Mouse (Mus musculus) kidney, adult 9 months (tissue): ENCODE measurements around the gene Dnase1l3.

ENCODE experiments used
- DNase-seq: peaks from one replicate; pipeline ENCODE4 v3.0.0; 2022

The Dnase1l3 gene

GRCm38 (mm10) chr14:7975177-7975576 is 19.2 kb downstream of the Dnase1l3 start:
- no peak for DNase-seq

- no peak for DNase-seq
Measured at GRCm38 (mm10) chr14:7974643-7975042, 19.7 kb downstream of the Dnase1l3 start.

DNA sequence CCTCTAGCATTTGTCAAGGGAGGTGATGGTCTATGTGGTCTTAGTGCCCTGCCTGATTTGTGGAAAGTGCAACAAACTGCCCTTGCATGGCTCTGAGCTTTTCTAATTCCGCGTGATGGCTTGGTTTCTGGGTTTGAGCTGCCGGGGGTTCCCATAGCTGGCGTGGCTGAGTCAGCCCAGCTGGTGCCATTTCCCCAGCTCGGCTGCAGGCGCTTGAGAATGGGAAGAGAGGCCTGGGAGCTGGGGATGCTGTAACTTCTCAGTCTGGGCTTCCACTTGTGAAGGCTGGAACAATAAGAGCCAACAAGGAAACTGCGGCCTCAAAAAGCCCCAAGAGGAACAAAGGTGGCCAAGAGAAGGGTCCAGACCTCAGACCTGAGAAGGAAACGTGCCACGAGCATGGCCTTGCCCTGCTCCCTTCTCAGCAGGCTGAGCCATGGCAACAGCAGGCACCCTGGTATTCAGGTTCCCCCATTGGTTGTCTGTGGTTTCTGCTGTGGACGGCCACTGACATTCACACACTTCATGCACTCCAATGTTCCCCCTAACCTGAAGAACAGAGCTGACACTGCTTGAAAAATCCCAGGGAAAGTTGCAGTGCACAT is 22.4 kb downstream of the Dnase1l3 start:
- no peak for DNase-seq

DNA sequence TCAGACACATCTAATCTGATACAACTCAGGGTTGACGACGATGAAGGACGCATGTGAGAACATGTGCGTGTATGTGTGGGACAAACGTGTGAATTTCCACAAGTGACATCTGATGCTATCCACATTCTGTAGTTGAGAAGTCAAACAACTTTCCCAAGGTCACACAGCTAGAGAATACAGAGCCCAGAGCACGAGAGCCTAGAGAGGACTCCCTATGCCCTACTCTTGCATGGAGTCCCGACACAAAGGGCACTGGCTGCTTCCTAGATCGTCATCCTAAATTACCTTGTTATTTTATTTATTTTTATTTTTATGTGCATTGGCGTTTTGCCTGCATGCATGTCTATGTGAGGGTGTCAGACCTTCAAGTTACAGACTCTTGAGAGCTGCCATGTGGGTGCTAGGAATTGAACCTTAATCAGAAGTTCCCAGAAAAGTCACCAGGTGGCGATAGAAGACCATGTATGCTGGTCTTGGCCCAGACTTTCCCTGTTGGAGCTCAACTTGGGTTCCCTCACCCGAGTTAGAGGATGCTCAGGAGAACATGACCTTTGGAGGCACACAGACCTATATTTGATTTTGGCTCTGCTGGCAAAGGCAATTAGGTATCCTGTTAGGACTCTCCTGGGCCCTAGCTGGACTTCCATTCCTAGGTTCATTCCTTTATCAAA is 30.0 kb downstream of the Dnase1l3 start:
- peak; percentile 84 for DNase-seq

GRCm38 (mm10) chr14:7963160-7963559 is 31.2 kb downstream of the Dnase1l3 start:
- no peak for DNase-seq

- no peak for DNase-seq
Measured at GRCm38 (mm10) chr14:7962626-7963025, 31.7 kb downstream of the Dnase1l3 start.

DNA sequence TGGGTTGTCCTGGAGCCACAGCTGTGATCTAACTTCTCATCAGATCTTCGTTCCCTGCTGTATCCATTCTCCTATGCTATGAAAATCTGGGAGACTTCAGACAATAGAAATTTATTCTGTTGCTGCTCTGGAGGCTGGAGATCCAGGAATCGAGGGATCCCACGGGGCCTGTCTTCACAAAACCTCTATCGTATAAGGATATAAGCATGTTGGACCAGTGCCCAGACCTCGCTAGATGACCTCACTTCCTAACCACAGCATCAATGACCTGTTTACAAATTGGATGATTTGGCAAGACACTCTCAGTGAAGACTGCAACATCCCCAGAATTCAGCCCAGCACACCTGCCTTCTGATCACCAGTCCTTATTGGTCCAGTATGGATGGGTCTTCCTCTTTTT is 32.7 kb downstream of the Dnase1l3 start:
- DNase-seq, result no peak

DNA sequence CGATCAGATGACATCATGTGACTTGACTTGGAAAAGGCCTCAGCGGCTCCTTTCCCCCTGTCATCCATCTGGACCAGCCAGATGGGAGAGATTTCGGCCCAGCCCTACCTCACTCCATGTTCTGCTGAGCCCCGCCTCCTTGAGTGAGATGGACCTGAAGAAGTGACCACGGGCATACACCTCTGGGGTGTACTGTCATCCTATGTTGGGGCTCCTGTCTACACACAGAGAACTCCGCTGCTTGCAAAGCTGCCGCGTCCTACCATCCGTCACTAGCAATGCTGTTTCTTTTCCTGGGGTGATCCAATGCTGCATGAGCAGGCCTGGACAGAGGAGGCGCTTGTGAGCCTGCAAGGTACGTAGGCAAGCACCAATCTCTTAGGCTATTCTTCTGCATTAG is 33.8 kb downstream of the Dnase1l3 start:
- DNase-seq, result no peak

DNA sequence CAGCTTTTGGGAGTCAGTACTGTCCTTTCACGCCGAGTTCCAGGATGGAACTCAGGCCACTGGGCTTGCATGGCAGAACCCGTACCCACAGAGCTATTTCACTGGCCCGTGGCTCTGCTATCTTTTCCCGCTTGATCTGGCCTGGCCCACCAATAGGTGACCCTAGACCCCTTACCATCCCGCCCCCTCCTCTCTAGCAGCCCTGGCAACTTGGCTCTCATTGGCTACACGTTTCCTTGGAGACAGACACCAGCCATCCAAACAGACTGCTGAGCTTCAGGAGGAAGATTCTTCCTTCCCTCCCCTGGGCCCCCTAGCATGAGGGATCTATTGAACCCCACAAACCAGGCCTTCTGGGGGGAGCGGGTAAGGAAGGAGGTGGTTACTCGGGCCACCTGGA is 37.3 kb downstream of the Dnase1l3 start, which contains the start of gene Gm45521:
Gm45521 (plus strand) TSS at position 240 of the 400 bp plus-strand sequence.
- no peak for DNase-seq

DNA sequence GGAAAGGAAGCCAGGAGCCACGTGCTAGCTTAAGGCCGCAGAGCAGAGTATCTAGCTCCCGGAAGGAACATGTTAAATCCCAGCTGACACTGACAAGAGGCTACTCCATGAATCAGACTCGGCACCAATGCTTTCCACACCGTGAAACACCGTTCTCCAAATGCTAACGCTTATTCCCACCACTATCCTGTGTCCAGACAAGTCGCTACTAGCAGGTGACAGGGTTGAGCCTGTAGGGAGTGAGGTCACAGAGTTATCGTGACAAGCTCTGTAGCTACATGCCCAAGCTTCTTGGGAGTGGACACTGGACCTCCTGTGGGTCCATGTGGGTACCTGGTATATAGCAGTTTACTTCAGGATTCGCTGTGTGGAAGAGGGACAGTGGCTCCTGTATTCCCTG is 37.9 kb downstream of the Dnase1l3 start:
- DNase-seq, result no peak

- no peak for DNase-seq
Measured at GRCm38 (mm10) chr14:7954071-7954471, 40.3 kb downstream of the Dnase1l3 start.

DNA sequence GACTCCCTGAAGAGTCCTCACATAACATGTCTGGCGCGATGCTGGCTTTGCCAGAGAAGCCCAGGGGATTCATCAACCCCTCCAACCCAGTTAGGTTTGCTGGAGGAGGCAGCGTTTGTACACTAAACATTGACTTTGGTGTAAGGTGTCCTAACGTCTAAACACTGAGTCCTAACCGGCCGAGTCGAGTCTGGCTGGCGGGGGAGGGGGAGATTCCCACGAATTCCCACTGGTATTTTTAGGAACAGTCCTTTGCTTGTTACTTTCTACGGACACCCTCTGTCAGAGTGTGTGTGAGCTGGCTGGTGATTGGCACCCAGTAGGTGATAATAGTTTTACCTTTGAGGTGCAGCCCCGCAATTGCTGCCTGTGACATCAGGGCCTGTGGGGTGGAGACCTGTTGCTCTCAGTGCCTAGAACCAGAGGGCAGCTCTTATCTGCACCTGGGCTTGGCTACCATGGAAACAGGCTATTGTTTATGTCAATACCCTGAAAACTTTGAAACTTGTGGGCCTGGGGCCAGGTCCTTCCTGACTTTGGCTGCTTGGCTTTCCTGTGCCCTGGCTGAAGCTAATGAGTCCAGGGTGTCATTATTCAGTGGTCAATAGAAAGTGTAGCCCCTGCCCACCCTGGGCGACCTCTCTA is 41.6 kb downstream of the Dnase1l3 start:
- DNase-seq, result peak; percentile 54

GRCm38 (mm10) chr14:7951234-7951633 is 43.1 kb downstream of the Dnase1l3 start:
- no peak for DNase-seq

DNA sequence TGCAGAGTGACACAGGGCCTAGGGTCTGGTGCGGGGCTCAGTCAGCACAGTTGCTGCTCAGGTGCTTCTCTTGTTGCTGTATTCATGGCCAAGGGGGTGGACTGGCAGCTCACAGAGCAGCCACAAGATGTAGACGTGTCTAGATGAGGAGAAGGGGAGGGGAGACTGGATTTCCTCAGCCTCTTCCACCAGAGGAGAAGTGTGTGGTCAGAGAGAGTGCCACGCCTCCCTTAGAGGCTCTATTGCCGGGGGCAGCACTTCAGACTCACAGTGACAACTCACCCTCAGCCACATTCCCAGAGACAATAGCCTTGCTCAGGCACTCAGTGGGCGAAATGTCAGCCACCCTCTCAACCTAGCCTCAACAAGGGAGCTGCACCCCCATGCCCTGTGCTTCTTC is 49.1 kb downstream of the Dnase1l3 start:
- DNase-seq, result no peak

- peak; percentile 30 for DNase-seq
Measured at GRCm38 (mm10) chr14:7944349-7945039, 49.9 kb downstream of the Dnase1l3 start.

GRCm38 (mm10) chr14:7943801-7944135 is 50.6 kb downstream of the Dnase1l3 start:
- no peak for DNase-seq

- DNase-seq, result peak; percentile 91
Measured at GRCm38 (mm10) chr14:7943101-7943800, 51.1 kb downstream of the Dnase1l3 start.

DNA sequence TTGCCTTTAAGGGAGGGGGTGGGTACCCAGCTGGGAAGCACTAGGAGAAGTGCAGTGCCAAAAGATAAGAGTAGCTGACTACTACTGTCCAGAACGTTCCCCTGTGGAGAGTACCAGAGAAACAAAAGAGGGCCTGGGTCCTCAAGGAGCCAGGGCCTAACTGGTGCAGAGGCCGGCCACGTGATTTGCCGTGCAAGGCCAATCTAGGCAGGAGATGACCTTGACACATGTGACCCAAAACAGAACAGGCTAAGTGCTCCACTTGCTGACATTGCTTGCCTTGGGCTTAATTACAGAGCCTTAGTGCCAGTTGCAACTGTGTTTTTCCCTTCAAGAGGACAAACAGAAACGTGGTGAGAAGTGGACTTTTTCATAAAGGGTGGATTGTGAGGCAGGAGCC is 53.0 kb downstream of the Dnase1l3 start:
- DNase-seq, result peak; percentile 32

GRCm38 (mm10) chr14:7938809-7939784 is 55.3 kb downstream of the Dnase1l3 start:
- DNase-seq, result no peak

DNA sequence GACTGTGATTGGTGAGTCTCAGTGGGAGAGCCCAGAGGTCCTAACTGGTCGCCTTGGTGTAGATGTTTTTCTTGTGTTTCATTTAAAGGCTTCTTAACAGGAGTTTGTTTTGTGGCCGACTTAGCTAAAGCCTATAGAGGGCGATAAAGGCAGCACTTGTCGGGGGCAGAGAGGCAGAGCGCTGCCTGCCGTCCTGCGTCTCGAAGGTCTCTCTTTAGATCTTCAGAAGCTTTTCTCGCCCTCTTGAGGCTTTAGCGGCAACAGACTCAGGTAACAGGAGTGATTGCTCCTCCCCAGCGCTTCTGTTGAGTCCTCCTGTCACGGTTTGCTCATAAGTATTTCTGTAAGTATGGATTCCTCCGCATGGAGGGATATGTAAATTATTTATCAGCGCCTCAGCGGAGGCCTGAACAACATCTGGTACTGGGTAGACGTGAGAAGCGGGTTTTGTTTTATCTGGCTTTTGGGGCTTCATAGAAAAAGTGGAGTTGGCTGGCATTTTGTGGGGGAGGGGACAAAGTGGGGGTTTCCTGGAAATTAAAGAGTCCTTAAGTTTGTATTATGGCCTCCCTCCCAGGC is 57.2 kb downstream of the Dnase1l3 start:
- DNase-seq, result no peak

DNA sequence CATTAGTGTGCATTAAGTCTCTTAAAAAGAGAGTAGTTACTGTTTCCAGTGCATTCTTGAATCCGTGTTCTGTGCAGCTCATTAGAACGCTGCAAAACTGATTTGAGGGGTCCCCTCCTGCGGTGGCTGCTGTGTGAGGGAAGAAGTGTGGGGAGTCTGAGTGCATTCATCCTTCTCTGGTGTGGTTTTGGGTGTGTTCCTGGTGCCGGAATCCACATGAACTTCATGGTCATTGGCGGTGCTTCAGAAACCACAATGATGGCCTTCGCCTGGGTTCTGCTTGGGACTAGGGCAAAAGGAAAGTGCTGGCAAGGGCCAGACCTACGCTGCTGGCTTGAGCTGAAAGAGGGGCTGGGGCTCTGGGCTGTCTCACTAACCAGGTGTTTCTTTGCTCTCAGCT is 60.2 kb downstream of the Dnase1l3 start:
- no peak for DNase-seq

DNA sequence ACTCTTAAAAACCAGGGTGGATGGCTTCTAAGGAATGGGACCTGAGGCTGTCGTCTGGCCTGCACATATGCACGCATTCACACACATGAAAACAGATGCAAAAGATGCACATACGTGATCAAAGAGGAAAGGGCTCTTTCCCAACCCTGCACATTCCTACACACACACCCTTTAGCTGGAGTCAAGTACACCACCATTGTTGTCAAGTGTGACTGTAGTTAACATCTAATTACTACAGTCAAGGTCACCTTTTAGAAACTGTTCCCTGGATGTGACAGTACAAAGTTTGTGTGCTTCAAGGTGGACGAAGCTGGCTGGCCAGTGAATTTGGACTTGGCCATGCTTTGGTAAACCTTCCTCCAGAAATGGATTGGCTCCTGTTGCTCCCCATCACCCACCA is 62.2 kb downstream of the Dnase1l3 start:
- DNase-seq, result no peak
